Mouse (Mus musculus): ENCODE results near the gene Pi4k2b. TPM values are rescaled to one million over a fixed set of nuclear protein-coding genes. Genes with fewer than 3 reads are reported as not detected.

The Pi4k2b gene
- 1 to 10 TPM in 1 of 2 experiments, under 1 TPM in 1; 0.84 to 2.5 TPM for polyA plus RNA-seq (2012; fragmentation: generic; extraction: Trizol)

GRCm38 (mm10) chr5:52741391-52742111 lies at the start of gene Pi4k2b:
Gene Pi4k2b (plus strand): TSS chr5:52741574.

GRCm38 (mm10) chr5:52775237-52775636 lies 33.9 kb downstream of the Pi4k2b start, which contains the start of gene Zcchc4:
Gene Zcchc4 (plus strand): TSS chr5:52775409.

Other genes starting within 250 kb of the Pi4k2b start
- gene Lgi2, start 175.1 kb upstream of the Pi4k2b start, polyA plus RNA-seq (2012; fragmentation: generic; extraction: Trizol), result not detected
- 1 to 10 TPM in 1 of 2 experiments, under 1 TPM in 1; 0.42 to 3.3 TPM for gene Sepsecs, start 71.9 kb upstream of the Pi4k2b start, polyA plus RNA-seq (2012; fragmentation: generic; extraction: Trizol)
- gene Zcchc4, start 33.8 kb downstream of the Pi4k2b start, polyA plus RNA-seq (2012; fragmentation: generic; extraction: Trizol), result 1 to 10 TPM in 1 of 2 experiments, under 1 TPM in 1; 0.68 to 6.1 TPM
- gene Anapc4, start 92.4 kb downstream of the Pi4k2b start, polyA plus RNA-seq (2012; fragmentation: generic; extraction: Trizol), result 10 to 100 TPM in 1 of 2 experiments, 1 to 10 TPM in 1; 9.4 to 92.9 TPM

Data from C3H10T1/2 (cell line).